Mouse (Mus musculus): ENCODE data around the gene Tnfrsf11a.

DNA sequence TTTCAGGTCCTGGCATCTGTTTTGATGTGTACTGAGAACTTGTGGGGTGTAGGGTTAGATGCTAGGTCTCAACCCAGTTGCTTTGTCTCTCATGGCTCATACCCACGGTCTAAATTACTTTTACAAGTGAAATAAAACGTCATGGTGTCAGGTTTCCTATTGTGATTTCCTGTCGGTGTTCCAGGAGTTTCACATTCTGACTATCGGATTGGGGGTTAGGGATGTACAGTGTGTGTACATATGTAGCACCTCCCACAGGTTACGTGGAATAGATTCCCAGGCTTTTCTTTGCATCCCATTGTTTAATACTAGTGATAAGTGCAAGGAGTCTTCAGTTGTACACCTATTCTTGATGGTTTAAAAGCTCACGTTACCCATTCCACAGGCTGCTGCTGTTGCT lies 38.5 kb downstream of the Tnfrsf11a start:
- no peak for TF ChIP-seq CTCF (IDR thresholded peaks at IDR 0.05; ENCODE audit: low read depth)
- TF ChIP-seq EP300 (IDR thresholded peaks at IDR 0.05; ENCODE audit: low read depth): no peak

Data from heart, postnatal 0 days (tissue).